Mouse (Mus musculus): ENCODE measurements around the gene Olfr45. TPM values are rescaled to one million over a fixed set of nuclear protein-coding genes. Genes with fewer than 3 reads are reported as not detected.
"Not testable (repeated sequence)": the region's sequence is repeated elsewhere in the genome, so short reads cannot be mapped to it uniquely, and the experiment has no call there.

The Olfr45 gene
- total RNA-seq (2021): under 1 TPM; 0.10 TPM

DNA sequence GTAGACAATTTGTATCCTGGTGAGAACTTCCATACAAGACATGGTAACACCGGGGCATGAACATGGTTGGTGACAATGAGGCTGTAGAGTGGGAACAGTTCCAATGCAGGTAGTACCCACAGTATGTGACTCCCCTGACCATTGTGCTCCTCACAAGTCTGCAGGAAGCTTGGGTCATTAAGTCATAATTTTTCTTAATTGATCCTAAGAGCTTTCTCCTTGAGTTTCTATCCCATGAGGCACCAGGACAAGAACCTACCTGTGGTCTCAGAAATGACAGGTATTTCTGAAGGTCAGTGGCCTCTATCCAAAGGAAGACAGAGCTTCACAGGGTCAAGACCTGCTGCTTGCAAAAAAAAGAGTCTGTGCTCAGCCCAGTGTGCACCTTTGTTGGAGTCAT is at the start of gene Olfr45:
Olfr45 (plus strand) TSS at position 301 of the 400 bp plus-strand sequence.
- no peak for DNase-seq

DNA sequence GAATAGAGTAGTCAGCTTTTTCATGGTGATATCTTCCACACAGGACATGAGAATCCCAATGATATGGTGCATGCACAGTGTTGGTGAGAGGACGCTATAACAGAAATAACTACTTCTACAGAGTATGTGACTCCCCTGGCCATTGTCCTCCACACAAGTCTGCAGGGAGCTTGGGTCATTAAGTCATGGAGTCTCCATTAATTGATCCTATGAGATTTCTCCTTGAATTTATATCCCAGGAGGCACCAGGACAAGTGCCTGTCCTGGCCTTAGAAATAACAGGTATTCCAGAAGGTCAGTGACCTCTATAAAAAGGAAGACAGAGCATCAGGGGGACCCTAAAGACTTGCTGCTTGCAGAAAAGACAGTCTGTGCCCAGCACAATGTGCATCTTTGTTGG is 35.6 kb upstream of the Olfr45 start, which contains the start of gene Olfr53:
Olfr53 (plus strand) TSS at position 301 of the 400 bp plus-strand sequence.
- no peak for DNase-seq

DNA sequence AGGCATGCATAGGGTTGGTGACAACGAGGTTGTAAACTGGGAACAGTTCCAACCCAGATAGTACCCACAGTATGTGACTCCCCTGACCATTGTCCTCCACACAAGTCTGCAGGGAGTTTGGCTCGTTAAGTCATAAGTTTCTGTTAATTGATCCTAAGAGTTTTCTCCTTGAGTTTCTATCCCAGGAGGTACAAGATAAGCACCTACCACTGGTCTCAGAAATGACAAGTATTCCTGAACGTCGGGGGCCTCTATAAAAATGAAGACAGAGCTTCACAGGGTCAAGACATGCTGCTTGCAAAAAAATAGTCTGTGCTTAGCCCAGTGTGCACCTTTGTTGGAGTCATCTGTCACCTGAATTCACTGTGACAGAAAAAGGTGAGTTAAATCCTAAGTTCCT is 22.1 kb upstream of the Olfr45 start, which contains the start of gene Olfr539:
Olfr539 (plus strand) TSS at position 301 of the 400 bp plus-strand sequence.
- DNase-seq: no peak

DNA sequence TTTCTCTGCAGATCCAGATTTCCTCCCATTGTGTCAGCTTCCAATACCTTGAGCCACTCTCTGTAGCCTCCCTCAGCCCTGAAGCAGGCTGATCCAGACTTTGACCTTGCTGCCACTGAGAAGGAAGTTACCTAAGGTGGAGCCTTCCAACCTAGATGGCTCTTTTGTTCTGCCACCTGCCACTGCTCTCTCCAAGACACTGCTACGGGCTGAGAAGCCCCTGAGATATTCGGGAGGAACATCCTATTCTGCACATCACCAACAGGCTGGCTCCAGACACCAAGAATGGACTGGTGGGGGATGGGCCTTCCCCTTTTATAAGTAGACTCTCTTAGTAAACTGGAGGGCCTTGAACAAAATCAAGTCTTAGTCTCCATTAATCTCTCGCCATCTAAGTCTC is 11.1 kb upstream of the Olfr45 start:
- DNase-seq: not testable (repeated sequence)

- no peak for DNase-seq
Observed at GRCm38 (mm10) chr7:140675863-140676262, 5.9 kb upstream of the Olfr45 start.

DNA sequence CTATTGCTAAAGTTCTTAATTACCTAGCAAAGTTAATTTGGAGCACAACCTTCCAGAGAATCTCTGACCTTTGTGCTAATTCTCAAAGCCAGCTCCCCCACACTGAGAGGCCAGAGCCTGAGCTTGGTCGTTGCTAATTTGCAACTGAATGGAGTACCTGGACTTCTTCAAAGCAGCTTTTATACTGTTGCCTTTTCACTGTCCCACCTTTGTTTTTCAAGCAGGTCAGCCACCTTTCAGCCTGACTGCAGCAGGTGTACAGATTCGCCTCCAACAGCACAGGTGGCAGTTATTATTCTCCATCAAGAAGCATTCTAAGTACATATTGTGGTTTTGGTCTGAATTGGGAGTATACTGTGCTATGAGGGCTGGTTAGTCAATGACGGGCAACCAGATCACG is 2.2 kb upstream of the Olfr45 start:
- not testable (repeated sequence) for DNase-seq

- no peak for DNase-seq
Observed at GRCm38 (mm10) chr7:140696967-140697366, 15.2 kb downstream of the Olfr45 start, which contains the start of gene Olfr541. TSS of gene Olfr541 (plus strand) at chr7:140697267.

DNA sequence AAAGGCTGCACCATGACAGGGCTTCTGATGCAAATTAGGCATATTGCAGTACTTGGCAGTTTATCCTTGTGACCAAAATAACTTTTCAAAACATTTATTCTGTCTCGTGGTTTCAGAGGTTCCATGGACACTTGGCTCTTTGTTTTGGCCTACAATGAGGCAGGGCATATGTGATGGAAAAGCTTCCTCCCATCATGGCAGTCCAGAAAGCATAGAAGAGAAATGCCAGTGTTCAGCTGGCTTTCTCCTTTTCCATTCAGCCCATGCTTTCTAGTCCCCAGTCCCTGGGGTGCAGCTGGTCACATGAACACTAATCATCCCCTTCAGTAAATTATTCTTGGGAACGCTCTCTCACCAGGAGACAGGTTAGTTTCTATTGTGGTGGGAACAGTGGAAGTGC is 24.6 kb downstream of the Olfr45 start:
- no peak for DNase-seq

DNA sequence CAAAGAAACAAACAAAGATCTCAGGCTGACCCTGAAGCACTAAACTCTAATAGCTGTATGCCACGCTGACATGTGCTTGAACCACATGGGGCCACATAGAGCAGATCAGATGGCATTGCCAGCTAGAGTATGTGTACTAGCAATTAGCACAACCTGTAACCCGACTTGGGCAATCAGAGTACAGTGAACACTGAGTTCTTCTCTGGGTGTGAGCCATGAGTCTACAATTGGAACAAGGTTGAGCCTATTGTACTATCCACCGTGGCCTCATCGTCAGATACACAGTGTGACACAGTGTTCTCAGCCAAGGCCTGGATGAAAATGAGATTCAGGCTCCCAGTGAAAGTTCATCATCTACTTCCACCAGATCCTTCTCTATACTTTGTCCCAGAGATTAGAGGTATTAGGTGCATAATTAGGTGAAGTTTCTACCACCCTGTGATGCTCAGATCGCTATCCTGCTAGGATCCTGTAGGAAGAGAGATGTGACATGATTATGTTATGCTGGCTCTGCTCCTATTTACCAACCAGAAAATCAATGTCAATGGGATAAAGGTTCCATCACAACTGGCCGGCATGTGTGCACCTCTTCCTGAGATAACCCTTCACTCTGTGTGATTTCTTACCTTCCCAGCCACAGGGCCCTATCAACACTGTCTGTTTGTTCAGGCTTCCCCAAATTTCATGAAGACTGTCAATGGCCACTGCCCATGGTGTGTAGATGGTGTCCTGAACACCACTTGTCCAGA is 26.0 kb downstream of the Olfr45 start:
- DNase-seq: no peak

GRCm38 (mm10) chr7:140717155-140718055 is 35.7 kb downstream of the Olfr45 start:
- DNase-seq: no peak

DNA sequence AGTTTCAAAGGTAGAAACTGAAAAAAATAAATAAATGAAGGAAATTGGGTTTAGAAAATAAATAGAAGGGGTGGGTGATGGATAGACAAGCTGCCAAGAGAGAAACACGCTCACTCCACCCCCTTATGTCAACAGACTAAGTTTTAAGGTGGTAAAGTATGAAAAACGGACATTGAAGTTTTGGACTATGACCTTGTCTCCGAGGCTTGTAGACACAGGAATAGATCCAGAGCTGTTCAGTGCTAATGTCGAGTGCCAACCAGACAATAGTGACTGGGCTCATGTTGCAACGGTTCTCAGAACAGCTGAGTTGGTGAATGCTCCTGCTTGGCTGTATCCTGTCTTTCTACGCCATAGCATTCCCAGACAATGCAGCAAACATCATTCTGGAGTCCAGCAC is 39.3 kb downstream of the Olfr45 start:
- DNase-seq: no peak

DNA sequence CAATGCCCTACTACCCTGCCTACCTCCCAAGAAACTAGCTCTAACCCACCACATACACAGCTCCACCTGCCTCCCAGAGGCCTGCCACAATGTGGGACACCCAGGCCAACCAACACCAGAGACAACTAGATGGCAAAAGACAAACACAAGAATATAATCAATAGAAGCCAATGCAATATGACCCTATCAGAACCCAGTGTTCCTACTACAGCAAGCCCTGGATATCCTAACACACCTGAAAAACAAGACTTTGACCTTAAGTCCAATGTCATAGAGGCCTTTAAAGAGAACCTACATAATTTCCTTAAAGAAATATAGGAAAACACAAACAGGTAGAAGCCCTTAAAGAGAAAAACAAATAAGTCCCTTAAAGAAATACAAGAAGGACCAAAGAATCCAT is 43.8 kb downstream of the Olfr45 start:
- DNase-seq: no peak

GRCm38 (mm10) chr7:140733162-140733561 is 51.4 kb downstream of the Olfr45 start:
- DNase-seq: no peak

Other genes starting within 250 kb of the Olfr45 start
- not detected for gene Olfr533, start 218.6 kb upstream of the Olfr45 start, total RNA-seq (2021)
- under 1 TPM; 0.25 to 0.51 TPM for gene Olfr535, start 197.7 kb upstream of the Olfr45 start, total RNA-seq (2021)
- gene Olfr536, start 174.6 kb upstream of the Olfr45 start, total RNA-seq (2021): not detected
- not detected for gene Olfr538, start 114.1 kb upstream of the Olfr45 start, total RNA-seq (2021)
- gene Olfr46, start 80.7 kb upstream of the Olfr45 start, total RNA-seq (2021): under 1 TPM; 0.43 to 0.45 TPM
- gene Olfr61, start 53.0 kb upstream of the Olfr45 start, total RNA-seq (2021): under 1 TPM in 1 of 2 experiments, not detected in 1; 0.37 TPM
- not detected for gene Olfr53, start 35.5 kb upstream of the Olfr45 start, total RNA-seq (2021)
- under 1 TPM; 0.17 to 0.43 TPM for gene Olfr539, start 22.0 kb upstream of the Olfr45 start, total RNA-seq (2021)
- not detected for gene Olfr541, start 15.3 kb downstream of the Olfr45 start, total RNA-seq (2021)
- not detected for gene Cyp2e1, start 81.8 kb downstream of the Olfr45 start, total RNA-seq (2021)
- under 1 TPM in 1 of 2 experiments, not detected in 1; 0.40 TPM for gene Syce1, start 105.9 kb downstream of the Olfr45 start, total RNA-seq (2021)
- gene Zfp941, start 140.2 kb downstream of the Olfr45 start, total RNA-seq (2021): 10 to 100 TPM; 12.3 to 13.3 TPM
- 1 to 10 TPM; 1.8 to 2.9 TPM for gene Urah, start 153.1 kb downstream of the Olfr45 start, total RNA-seq (2021)
- not detected for gene Scgb1c1, start 163.6 kb downstream of the Olfr45 start, total RNA-seq (2021)
- gene Odf3, start 165.9 kb downstream of the Olfr45 start, total RNA-seq (2021): not detected
- gene Gm45785, start 174.4 kb downstream of the Olfr45 start, total RNA-seq (2021): not detected
- 10 to 100 TPM; 76.8 to 83.7 TPM for gene Ric8a, start 175.0 kb downstream of the Olfr45 start, total RNA-seq (2021)
- gene Bet1l, start 175.6 kb downstream of the Olfr45 start, total RNA-seq (2021): 10 to 100 TPM; 27.2 to 28.1 TPM
- 100 to 1,000 TPM; 113 to 119 TPM for gene Psmd13, start 200.0 kb downstream of the Olfr45 start, total RNA-seq (2021)
- 10 to 100 TPM; 64.6 to 71.8 TPM for gene Sirt3, start 200.4 kb downstream of the Olfr45 start, total RNA-seq (2021)
- gene Cox8b, start 218.5 kb downstream of the Olfr45 start, total RNA-seq (2021): 1 to 10 TPM; 1.2 to 1.3 TPM
- under 1 TPM; 0.30 to 0.35 TPM for gene Nlrp6, start 239.0 kb downstream of the Olfr45 start, total RNA-seq (2021)

All from layer of hippocampus, postnatal 36 days (tissue).